Mouse (Mus musculus) WW6 (cell line): ENCODE measurements around the gene Fxyd3.

Experiments used
- DNase-seq: peaks from one replicate; pipeline ENCODE4 v3.0.0-alpha.2; 2013; ENCODE audit warnings: low read depth, low spot score

Fxyd3 gene

DNA sequence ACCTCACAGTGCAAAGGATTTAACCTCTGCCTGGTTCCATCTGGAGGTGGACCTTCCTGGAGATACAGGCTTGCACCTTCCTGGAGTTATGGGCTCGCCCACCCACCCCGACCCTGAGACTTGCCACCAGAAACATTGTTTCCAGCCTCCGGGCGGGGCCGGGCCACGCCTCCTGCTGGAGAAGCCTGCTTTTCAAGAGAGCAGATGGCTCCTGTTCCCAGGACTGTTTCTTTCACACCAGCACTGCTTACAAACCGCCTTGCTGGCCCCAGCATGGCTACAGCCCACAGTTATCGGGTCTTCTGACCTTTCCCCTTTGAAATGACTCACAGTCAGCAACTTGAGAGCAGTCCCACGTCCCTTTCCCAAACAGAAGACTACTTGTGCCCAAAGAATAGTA, 4.2 kb downstream of the Fxyd3 start:
- no peak for DNase-seq

DNA sequence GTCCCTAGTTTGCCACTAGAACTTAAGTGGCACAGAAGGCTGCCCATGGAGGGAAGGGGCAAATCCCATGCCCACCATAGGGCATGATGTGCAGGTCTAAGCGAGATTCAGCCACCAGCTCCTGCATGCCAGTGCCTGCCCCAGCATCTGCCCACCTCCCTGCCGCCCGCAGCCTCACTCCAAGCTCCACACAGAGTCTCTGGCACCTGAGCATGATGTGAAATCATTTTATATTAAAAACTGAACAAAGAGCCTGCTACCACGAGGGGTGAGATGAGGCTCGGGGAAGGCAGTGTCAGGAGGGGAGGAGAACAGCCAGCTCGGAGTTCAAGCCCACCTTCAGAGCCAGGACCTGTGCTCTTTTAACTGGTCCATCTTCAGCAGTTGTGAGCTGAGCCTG, 6.2 kb downstream of the Fxyd3 start:
- no peak for DNase-seq

DNA sequence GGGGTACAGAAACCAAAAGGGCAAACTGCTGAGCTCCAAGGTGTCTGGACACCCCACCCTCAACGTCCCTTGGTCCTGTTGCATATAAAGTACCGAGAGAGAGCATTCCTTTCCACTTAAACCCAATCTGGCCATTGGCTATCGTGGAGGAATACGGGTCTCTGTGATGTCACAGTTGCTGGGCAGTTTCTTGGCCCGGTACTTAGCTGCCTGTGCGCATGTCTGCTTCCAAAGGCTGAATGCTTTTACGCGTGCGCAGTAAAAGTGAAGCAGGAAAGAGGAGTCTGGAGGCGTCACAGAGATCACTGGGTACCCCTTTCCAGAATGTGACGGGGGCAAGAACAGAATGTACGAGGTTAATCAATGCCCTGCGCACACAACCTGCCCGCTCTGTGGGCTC, 7.0 kb downstream of the Fxyd3 start:
- no peak for DNase-seq

DNA sequence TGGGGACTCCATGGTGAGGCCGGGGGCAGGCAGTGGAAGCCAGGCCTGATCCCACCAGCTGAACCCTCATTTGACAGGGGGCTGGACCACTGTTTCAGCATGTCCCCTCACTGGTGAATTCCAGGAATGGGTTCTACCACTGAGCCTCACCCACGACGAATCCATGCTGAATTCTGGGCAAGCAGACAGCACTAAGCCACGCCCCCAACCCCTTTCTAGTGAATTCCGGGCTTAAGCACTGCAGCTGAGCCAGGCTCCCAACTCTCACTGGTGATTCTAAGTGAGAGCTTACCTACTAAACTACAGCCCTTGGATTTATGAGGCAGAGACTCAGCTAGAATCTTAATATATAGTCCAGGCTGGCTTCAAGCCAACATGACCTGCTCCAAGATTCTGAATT, 8.7 kb downstream of the Fxyd3 start:
- DNase-seq = no peak

DNA sequence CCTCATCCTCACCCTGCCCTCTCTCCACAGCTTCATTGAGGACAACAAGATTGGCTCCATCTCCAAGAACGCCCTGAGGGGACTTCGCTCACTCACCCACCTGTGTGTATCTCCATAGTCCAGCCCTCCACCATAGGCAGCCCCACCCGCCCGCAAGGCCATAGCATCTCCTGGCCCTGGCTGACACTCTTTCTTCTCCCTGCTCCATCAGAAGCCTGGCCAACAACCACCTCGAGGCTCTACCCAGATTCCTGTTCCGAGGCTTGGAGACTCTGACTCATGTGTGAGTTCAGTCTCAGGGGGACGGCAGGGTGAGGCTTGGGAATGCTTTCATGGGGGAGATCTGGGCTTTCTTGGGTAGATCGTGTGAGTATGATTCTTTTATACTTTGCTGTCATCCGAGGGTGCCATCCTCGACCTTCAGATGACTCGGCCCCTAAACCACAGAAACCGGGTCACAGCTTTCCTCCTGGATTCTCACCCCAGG, 13.4 kb downstream of the Fxyd3 start:
- no peak for DNase-seq

DNA sequence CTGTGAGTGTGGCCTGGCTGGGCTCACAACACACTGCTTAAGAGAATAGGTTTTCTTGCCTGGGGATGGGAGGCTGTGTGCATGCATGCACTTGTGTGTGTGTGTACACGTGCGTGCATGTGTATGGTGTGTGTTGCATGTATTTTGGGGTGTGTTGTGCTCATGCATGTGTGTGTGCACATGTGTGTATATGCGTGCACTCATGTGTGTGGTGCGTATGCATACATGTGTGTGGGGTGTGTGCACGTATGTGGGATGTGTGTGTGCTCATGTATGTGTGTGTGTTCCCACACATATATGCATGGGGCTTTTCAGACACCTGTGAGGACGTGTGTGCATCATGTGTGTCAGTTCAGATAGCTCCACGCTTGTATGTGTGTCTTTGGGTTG, 15.9 kb downstream of the Fxyd3 start:
- no peak for DNase-seq

DNA sequence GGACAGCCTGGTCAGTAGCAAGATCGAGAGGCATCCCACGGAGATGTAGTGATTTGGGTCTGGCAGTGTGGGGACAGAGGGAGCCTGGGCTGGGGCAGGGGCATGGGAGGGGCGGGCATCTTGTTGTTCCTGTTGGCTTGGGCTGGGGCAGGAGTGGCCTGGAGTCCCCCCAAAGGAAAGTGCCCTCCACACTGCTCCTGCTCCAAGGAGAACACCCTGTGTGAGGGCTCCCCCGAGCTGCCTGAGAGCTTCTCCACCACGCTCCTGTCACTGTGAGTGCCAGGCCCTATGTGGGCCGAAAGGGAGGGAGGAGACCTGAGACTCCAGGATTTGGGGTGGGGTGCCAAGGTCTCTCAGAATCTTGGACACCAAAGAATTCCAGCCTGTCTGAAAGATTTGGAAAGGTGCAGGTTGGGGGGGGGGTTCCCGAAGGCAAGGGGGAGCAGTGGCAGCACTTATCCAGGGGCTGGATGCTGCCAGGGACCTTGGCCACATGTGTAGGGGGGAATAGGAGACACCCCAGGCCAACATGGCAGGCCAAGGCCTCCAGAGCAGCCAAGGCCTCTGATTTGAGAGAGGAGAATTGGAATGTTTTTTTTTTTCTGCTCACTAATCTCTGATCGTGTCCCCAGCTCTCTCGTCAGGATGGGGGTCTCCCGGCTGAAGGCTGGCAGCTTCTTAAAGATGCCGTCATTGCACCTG, 16.4 kb downstream of the Fxyd3 start:
- no peak for DNase-seq

DNA sequence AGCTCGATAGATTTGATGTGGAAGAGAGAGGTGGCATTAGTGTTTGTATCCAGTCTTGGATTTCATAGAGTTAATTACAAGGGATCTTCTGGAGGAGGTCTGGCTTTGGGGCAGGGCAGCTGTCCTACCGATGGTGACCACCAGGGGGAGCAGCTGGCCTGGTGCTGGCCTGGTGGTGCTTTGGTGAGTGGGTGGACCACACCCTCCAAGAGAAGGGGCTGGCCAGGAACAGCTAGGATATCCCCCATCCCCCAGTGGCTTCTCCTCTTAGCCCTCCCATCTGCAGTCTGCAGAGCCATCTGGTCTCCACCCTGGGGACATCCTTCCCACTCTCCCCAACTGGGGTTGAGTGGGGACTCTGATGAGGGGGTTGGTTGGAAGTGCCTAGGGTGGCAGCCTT, 17.4 kb downstream of the Fxyd3 start, which contains the start of gene Lgi4:
TSS of gene Lgi4 (plus strand) at position 235 of the 400 bp plus-strand sequence.
- DNase-seq = peak; percentile 50

DNA sequence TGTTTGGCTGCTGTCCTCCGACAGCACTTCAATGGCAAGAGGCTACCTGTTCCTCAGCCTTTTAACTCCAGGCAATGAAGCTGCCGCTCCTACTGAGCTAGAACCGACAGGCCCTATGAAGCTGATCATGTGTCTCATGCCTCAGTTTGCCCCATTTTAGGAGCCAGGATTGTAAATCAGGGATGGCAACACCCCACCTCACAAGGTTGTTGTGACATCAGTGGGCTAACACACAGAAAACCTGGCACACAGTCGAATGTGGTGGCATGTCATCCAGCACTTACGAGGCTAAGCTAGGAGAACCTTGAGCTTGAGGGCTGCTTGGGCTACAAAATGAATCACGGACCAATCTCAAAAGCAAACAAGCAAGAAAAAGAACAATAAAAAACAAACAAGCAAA, 18.3 kb downstream of the Fxyd3 start:
- DNase-seq = no peak

DNA sequence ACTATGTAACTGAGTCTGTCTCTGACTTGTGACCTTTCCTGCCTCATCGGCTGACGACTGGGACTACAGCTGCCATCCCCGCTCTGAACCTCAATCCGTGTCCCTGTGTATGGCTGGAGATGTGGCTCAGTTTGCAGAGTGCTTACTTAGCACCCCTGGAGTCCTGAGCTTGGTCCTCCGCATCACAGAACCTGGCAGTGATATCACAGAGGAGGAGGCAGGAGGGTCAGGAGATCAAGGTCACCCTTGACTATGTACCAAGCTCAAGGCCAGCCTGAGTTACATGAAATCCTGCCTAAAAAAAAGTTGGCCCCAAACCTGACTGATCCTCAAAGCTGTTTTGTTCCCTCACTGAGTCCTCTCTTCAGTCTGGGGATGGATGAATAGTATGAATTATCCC, 18.8 kb downstream of the Fxyd3 start:
- no peak for DNase-seq

DNA sequence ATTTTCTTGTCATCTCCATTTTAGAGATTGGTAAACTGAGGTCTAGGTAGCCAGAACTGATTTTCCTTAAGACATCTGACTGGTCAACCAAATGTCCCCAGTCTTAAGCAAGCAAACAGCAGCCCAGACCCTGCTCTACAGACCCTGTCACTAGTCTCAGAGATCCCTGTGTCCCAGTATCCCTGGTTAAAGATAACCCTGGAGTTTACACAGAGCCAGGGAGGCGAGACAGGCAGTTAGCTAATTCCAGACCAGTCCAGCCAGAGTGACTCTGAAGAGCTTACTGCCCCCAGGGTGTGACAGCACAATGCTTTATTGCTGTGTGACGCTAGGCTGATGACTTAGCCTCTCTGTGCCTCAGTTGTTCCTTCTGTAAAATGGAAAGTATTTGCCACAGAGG, 19.4 kb downstream of the Fxyd3 start, which contains the start of gene Fxyd1:
TSS of gene Fxyd1 (minus strand) at position 129 of the 400 bp plus-strand sequence.
- DNase-seq = no peak

DNA sequence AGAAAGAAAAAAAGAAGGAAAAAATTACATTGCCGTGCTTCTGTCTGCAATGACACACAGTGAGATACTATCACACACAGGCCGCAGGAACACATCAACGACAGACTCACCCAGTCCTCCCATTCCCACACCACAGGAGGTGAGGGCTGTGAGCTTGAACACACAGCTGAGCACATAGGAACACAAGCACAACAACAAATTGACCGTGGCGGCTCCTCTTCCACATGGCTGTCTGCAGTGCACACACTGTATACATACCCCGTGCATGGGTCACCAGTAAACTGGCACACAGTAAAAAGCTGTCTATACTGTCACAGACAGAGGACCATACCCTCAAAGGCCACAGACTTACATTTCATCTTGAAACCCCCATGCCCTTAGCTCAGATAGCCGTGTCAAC, 20.1 kb downstream of the Fxyd3 start:
- no peak for DNase-seq

DNA sequence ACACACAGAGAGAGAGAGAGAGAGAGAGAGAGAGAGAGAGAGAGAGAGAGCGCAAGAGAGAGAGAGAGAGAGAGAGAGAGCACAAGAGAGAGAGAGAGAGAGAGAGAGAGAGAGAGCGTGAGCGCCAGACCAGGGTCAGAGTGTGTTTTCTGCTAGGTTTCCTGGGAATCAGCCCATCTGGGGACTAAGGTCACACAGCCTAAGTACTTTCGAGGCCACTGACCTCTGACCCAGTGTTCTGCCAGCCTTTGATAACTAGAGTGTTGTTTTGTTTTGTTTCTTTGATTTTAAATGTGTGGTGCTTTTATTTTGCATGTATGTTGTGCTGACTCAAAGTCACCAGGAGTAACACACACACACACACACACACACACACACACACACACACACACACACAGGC, 20.6 kb downstream of the Fxyd3 start:
- DNase-seq = no peak

DNA sequence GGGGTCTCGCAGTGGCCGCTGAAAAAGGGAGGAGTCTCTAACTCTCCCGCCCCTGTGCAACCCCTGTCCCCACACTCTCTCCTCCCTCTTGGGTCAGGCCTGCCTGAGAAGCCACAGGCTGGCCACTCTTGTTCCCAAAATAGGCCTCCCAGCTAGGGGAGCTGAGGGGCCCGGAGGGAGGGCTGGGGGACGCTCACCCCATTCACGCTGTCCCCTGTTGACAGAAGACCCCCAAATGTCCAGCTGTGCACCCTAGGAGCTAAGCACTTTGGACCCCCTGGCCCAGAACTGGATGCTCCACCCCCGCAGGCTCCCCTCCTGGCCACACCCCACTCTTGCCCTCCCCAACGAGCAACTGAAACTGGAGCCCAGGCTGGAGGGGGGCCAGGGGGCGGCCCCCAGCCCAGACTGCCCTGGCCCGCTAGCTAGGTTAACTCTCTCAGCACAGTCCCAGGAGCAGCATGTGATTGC, 21.1 kb downstream of the Fxyd3 start:
- DNase-seq = no peak

DNA sequence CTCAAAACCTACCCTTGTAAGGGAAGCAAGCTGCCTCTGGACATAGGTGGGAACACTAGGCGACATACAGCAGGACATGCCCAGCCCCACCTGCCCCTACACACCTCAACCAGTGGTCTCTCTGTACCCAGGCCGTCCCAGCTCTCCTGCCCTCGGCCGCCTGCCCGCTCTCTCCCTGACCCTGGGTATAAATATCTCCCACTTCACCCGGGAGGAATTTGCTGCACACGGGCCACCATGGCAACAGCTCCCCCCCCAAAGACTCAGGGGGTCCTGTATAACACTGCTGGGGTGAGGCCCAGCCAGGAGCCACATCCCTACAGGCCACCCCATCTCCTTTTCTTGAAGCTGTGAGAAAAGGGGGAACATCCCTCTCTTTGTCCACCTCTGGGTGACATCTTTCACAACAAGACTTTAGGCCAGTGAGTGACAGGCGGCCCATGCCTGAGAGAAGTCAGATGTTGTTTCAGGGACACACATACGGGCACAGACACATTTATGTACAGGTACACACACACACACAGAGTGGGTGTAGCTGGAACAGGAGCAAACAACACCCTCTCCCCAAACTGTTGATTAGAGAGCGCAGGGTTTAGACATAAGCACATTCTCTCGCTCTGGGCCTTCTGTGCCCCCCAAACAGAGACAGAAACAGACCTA, 21.7 kb downstream of the Fxyd3 start:
- no peak for DNase-seq

DNA sequence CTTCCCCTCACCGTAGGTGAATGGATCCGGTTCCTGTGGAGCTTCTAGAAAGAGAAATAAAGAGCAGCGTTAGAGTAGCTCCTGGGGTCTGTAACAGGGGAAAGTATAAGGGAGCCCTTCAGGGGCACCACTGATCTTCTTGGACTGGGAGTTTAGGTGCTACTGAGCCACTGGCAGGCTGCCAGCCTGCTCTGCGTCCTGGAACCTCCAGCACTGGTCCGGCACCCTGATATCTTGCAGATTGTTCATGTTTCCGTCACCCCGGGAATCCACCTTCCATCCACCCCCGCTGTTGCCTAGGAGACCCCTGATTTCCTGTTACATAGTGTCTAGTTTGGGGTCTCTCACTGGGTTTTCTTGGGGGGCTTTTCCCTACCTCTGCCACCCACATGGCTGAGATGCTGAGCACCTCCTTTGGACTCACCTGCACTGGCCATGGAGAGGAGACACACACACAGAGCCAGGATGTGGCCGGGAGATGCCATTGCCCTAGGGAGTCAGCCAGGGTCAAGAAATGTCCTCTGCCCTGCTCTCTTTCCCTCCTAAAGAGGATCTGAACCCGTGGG, 22.5 kb downstream of the Fxyd3 start:
- no peak for DNase-seq

DNA sequence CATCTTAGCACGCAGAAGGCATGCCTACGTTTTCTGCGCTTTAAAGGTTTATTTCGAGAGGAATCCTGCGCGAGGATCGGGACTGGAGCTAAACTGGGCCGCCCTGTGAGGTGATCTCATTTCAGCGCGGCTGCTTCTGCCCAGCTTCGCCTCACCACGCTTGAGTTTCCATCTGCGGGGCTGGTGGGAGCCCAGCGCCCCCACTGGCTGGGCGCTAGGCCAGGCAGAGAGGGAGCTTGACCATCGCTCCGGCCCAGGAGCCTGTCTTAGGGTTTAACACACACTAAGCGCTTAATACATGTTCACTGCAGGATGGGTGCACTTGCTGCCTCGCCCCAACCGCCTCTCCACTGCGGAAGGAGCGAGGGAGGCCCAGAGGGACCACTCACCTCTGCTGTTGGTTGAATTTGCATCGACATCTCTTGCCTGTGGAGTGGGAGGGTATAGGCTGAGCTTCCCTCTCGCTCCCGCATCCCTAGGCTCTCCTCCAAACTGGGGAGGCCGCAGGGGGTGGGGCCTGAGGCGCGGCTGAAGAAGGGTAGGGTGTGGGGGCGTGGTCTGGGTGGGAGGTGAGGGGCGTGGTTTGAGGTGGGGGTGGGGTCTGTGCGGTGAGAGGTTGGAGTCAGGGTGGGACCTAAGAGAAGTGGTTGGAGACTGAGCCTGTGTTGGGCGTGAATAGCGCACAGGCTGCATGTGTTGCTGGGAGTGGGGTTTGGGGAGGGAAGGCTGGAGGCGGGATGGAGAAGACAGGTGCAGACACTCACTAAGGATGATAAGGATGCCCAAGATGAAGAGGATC, 23.7 kb downstream of the Fxyd3 start:
- DNase-seq = peak; percentile 61

DNA sequence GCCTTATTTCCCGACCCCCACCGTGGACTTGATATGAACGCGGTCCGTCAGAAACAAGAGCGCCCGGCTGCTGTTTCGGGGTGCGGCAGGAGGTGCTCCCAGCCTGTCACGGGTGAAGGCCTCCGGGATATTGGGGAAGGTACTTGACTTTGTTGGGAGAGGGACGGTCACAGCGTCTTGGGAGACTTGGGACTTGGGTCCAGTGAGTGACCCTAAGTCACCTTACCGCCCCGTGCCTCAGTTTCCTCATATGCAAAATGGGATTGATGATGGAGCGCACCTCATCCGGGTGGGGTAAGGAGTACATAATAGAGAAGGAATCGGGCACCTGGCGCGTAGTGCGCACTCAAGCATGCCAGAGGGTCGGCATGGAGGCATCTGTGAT, 24.3 kb downstream of the Fxyd3 start:
- DNase-seq = no peak

DNA sequence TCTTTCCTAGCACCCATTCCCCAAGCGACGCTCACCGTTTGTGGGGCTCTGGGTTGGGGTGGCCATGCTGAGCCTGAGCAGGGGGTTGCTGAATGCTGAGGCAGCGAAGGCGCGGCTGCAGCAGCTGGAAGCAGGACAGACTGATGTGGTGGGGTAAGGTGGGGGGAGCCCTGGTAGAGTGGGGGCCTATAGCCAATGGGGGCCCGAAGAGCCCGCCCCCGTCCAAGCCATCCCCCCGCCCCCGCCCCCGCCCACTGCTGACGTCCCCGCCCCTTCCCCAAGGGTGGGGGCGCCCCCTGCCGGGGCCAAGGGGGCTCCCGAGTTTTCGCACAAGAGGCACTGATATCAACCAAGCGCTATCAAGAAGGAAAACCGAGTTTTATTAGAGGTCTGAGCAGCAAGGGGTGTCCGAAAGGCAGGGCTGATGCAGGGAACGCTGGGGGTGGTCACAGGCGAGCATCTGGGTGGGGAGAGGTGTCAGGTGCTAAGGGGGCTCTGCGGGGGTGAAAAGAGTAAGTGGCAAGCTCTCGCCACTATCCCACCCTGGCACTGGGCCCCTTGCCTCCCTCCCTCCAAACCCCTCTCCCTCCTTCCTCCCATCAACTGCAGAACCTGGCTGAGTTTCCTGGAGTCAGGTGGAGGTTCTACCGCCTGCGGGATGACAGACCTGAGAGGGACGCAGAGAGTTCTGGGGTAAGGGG, 25.0 kb downstream of the Fxyd3 start, which contains the start of gene Fxyd7:
TSS of gene Fxyd7 (minus strand) at position 147 of the 701 bp plus-strand sequence.
- no peak for DNase-seq

DNA sequence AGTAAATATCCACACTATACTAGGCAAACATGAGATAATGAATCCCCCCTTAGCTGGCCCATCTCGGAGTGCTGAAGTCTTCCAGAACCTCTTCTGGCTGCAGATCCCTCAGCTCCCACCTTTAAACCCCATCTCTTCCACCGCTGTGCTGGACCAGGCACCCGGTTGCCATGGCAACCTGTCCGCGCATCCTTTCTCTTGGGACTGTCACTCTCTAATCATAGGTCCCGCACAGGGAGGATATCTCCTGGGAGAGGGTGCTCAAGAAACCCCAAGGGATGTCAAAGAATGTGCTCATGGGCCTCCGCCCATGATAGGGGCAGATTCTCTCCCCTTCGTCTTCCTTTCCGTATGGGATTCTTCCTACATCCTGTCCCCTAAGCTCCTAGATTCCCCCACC, 25.6 kb downstream of the Fxyd3 start:
- DNase-seq = no peak

DNA sequence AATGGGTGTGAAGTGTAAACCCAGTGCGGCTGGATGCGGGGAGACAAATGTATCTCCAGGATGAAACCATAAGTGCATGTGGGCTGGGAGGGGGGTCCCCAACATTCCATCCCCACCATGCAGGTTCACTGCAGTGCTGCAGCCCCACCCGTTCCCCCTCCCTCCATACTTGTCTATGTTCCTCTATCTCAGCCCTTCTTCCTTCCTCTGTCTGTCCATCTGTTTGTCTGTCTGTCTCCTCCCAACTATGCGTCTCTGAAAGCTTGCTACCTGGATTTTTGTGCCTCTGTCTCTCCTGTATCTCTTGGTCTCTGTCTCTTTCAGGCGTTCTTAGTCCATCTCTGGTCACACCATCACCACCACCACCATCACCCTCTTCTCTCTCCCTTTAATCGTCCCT, 26.0 kb downstream of the Fxyd3 start:
- DNase-seq = no peak
